Mouse (Mus musculus) sigmoid colon, adult 10 weeks (tissue): ENCODE data around the gene Vmn1r10. TPM values are rescaled to one million over a fixed set of nuclear protein-coding genes. Genes with fewer than 3 reads are reported as not detected.

Experiments used
- polyA plus RNA-seq: library from polyadenylated mRNA; stranded (reverse); fragments of 350-450 nt; fragmentation: Illumina TruSeq; extraction: RNeasy Lipid Tissue Mini Kit (QIAGEN cat#74804); gene quantifications from one replicate; pipeline ENCODE4 v1.2.3, GENCODE M21; 2014; ENCODE audit warnings: low read depth, low replicate concordance

The Vmn1r10 gene
- polyA plus RNA-seq = not detected

GRCm38 (mm10) chr6:57109154-57109553 lies at the start of gene Vmn1r10:
Gene Vmn1r10, plus strand, starts transcription at chr6:57109454.

GRCm38 (mm10) chr6:57066487-57066886 lies 42.8 kb upstream of the Vmn1r10 start, which contains the start of gene Vmn1r9:
Gene Vmn1r9, plus strand, starts transcription at chr6:57066787.

GRCm38 (mm10) chr6:57133155-57133554 lies 23.9 kb downstream of the Vmn1r10 start, which contains the start of gene Vmn1r11:
Gene Vmn1r11, plus strand, starts transcription at chr6:57133455.

GRCm38 (mm10) chr6:57156619-57157018 lies 47.4 kb downstream of the Vmn1r10 start, which contains the start of gene Vmn1r12:
Gene Vmn1r12, plus strand, starts transcription at chr6:57156919.

Other genes with a start within 250 kb of the Vmn1r10 start
- 432 TPM for gene Nt5c3, start 185.5 kb upstream of the Vmn1r10 start, polyA plus RNA-seq
- 0.98 TPM for gene Vmn1r4, start 185.4 kb upstream of the Vmn1r10 start, polyA plus RNA-seq
- not detected for gene Vmn1r5, start 139.2 kb upstream of the Vmn1r10 start, polyA plus RNA-seq
- not detected for gene Vmn1r6, start 112.2 kb upstream of the Vmn1r10 start, polyA plus RNA-seq
- not detected for gene Vmn1r7, start 84.1 kb upstream of the Vmn1r10 start, polyA plus RNA-seq
- not detected for gene Vmn1r8, start 77.2 kb upstream of the Vmn1r10 start, polyA plus RNA-seq
- not detected for gene Vmn1r9, start 42.7 kb upstream of the Vmn1r10 start, polyA plus RNA-seq
- gene Vmn1r11, start 24.0 kb downstream of the Vmn1r10 start, polyA plus RNA-seq = not detected
- gene Vmn1r12, start 47.5 kb downstream of the Vmn1r10 start, polyA plus RNA-seq = not detected
- gene Vmn1r13, start 93.8 kb downstream of the Vmn1r10 start, polyA plus RNA-seq = not detected
- not detected for gene Vmn1r14, start 122.2 kb downstream of the Vmn1r10 start, polyA plus RNA-seq
- not detected for gene Vmn1r15, start 148.5 kb downstream of the Vmn1r10 start, polyA plus RNA-seq
- not detected for gene Vmn1r16, start 220.0 kb downstream of the Vmn1r10 start, polyA plus RNA-seq